Comparison of ENCODE assay signal across 33 mouse cellular contexts in genomic region chr10:61337665-61338064, GRCm38 (mm10). TPM values are rescaled to one million over a fixed set of nuclear protein-coding genes. Genes with fewer than 3 reads are reported as not detected.
A peak's percentile ranks its signal among the peaks of the same experiment; 100 is the strongest.
DNase-seq lines count a peak whose midpoint lies in the region.
"Had no signal": no experiment of that assay in that cellular context is flagged by ENCODE, and none has a peak within 500 bp of the region (broad histone marks: within the 10 kb centered on the region; RNA-seq: fewer than 3 reads in every experiment).

No protein-coding gene starts in this region.

- H3K27me3 ChIP-seq in embryonic facial prominence, embryonic 10.5 days (replicated peaks; ENCODE audit: low read depth, poor library complexity, severe bottlenecking): no peaks in the 10 kb centered on the region
- H3K27me3 ChIP-seq: forebrain, embryonic 13.5 days; heart, embryonic 12.5 days; limb, embryonic 13.5 days; lung, embryonic 15.5 days; midbrain, embryonic 15.5 days; neural tube, embryonic 15.5 days had no signal

- peaks cover 14% of the 10 kb centered on the region; the same call in 1 of the 2 replicates for H3K4me1 ChIP-seq in embryonic facial prominence, embryonic 10.5 days
- H3K4me1 ChIP-seq: forebrain, embryonic 13.5 days; heart, embryonic 12.5 days; limb, embryonic 13.5 days; lung, embryonic 15.5 days; midbrain, embryonic 15.5 days had no signal

- H3K36me3 ChIP-seq in embryonic facial prominence, embryonic 10.5 days (replicated peaks): peaks cover 44% of the 10 kb centered on the region
- H3K36me3 ChIP-seq: midbrain, embryonic 15.5 days had no signal

- no peak overlapping the region for H3K4me3 ChIP-seq in embryonic facial prominence, embryonic 10.5 days
- H3K4me3 ChIP-seq: forebrain, embryonic 13.5 days; heart, adult 2 months; heart, embryonic 12.5 days; limb, embryonic 13.5 days; lung, embryonic 15.5 days; midbrain, embryonic 10.5 days; midbrain, embryonic 15.5 days; neural tube, embryonic 15.5 days had no signal

- WGBS in embryonic facial prominence, embryonic 10.5 days: 88% methylated on average over 11 of the region's 11 CpGs

- no peak overlapping the region for H3K27ac ChIP-seq in embryonic facial prominence, embryonic 10.5 days (replicated peaks)
- H3K27ac ChIP-seq: forebrain, embryonic 13.5 days; heart, adult 2 months; hindbrain, embryonic 14.5 days; limb, embryonic 13.5 days; lung, embryonic 15.5 days; midbrain, embryonic 10.5 days; midbrain, embryonic 15.5 days; neural tube, embryonic 15.5 days had no signal

- H3K9me3 ChIP-seq in embryonic facial prominence, embryonic 10.5 days: no peaks in the 10 kb centered on the region
- H3K9me3 ChIP-seq: forebrain, embryonic 13.5 days; heart, embryonic 12.5 days; limb, embryonic 13.5 days; lung, embryonic 15.5 days; midbrain, embryonic 10.5 days; midbrain, embryonic 15.5 days; neural tube, embryonic 15.5 days had no signal

- DNase-seq in layer of hippocampus, adult 11-12 months (ENCODE audit: low spot score): peak; percentile 57
- DNase-seq in layer of hippocampus, postnatal 25 days (ENCODE audit: extremely low spot score in 1 of 2, low spot score in 1 of 2): no peak
- DNase-seq in right cerebral cortex, adult 2 months (ENCODE audit: low spot score in 2 of 2): peak; percentile 11 to 18
- no peak for DNase-seq in right cerebral cortex, postnatal 4 days
- DNase-seq in layer of hippocampus, adult 9-10 months (ENCODE audit: low spot score): peak; percentile 27
- no peak for DNase-seq in Muller cell, postnatal 12 days (ENCODE audit: inconsistent ontology term)
- no peak for DNase-seq in embryonic facial prominence, embryonic 10.5 days (ENCODE audit: low spot score)
- DNase-seq: adrenal gland, adult 8-10 months; cerebellum, adult 8-10 months; cerebellum, postnatal 25 days; heart, adult 2 months; heart, postnatal 4 days; kidney, adult 11 months; kidney, postnatal 14 days; retina, postnatal 1 day; thymus, adult 2 months; thymus, postnatal 36 days had no signal

RNA-seq across cellular contexts. Expression of gene Prf1, which starts 40.0 kb away (rescaled TPM):
- total RNA-seq in layer of hippocampus, postnatal 25 days (2021): not detected
- not detected in 2 replicates for polyA plus RNA-seq in embryonic facial prominence, embryonic 10.5 days (2016; fragmentation: Nextera tagmentation; extraction: Ambion mirVana)
- total RNA-seq: gastrocnemius, adult 8-10 months; gastrocnemius, postnatal 4 days; layer of hippocampus, postnatal 14 days; left cerebral cortex, postnatal 14 days; megakaryocyte progenitor cell, adult 5-6 weeks had no signal
- polyA plus RNA-seq: embryonic facial prominence, embryonic 11.5 days; forebrain, embryonic 13.5 days; heart, embryonic 12.5 days; kidney, embryonic 14.5 days; lung, embryonic 15.5 days; midbrain, embryonic 10.5 days; neural tube, embryonic 15.5 days; stomach, embryonic 16.5 days had no signal

RNA-seq across cellular contexts. Expression of gene Pald1, which starts 45.7 kb away (rescaled TPM):
- 10 to 100 TPM; 15.2 to 20.0 TPM for total RNA-seq in layer of hippocampus, postnatal 25 days (2021)
- 29.9 and 35.3 TPM in 2 replicates for polyA plus RNA-seq in embryonic facial prominence, embryonic 10.5 days (2016; fragmentation: Nextera tagmentation; extraction: Ambion mirVana)
- total RNA-seq: megakaryocyte progenitor cell, adult 5-6 weeks had no signal

Comparison
In these comparisons a context has a peak if more than half of its experiments do, and no peak if none do; other contexts are left out.
1. DNase-seq: peak in layer of hippocampus, adult 11-12 months (single experiment), right cerebral cortex, adult 2 months (2 of 2) and layer of hippocampus, adult 9-10 months (single experiment); none in layer of hippocampus, postnatal 25 days (0 of 2), right cerebral cortex, postnatal 4 days (single experiment), Muller cell, postnatal 12 days (single experiment) and embryonic facial prominence, embryonic 10.5 days (single experiment).